Mouse (Mus musculus) C2C12 (cell line): ENCODE data around the gene Myo5a. TPM values are rescaled to one million over a fixed set of nuclear protein-coding genes. Genes with fewer than 3 reads are reported as not detected.

Experiments
- H3K27me3 ChIP-seq: one replicate; pipeline ENCODE4 v1.6.1; 2011; ENCODE audit not compliant: control insufficient read depth, insufficient read depth, insufficient read length
- H3K36me3 ChIP-seq: one replicate; pipeline ENCODE4 v1.6.1; 2011; ENCODE audit not compliant: control insufficient read depth, insufficient read depth
- H3K4me3 ChIP-seq: one replicate; pipeline ENCODE4 v1.5.1; 2011; ENCODE audit warnings: mild to moderate bottlenecking, control low read depth; ENCODE audit not compliant: poor library complexity, insufficient read depth, severe bottlenecking
- H3K79me2 ChIP-seq: one replicate; pipeline ENCODE4 v1.6.1; 2011; ENCODE audit not compliant: control insufficient read depth, insufficient read depth
- H3K79me3 ChIP-seq: one replicate; pipeline ENCODE4 v1.6.1; 2011; ENCODE audit warnings: low read depth, control low read depth
- H3ac ChIP-seq: one replicate; pipeline ENCODE3; 2011; ENCODE audit warnings: low read depth; ENCODE audit not compliant: control insufficient read depth, insufficient read length
- CEBPB ChIP-seq: IDR thresholded peaks from one replicate; pipeline ENCODE4 v1.6.1; 2011; ENCODE audit warnings: low read depth, mild to moderate bottlenecking, control low read depth, moderate library complexity
- CTCF ChIP-seq: IDR thresholded peaks from one replicate; pipeline ENCODE4 v1.5.1; 2011; ENCODE audit not compliant: control insufficient read depth, insufficient read depth, insufficient read length
- FOSL1 ChIP-seq: IDR thresholded peaks from one replicate; pipeline ENCODE4 v1.8.0; 2011; ENCODE audit warnings: mild to moderate bottlenecking, low read length; ENCODE audit not compliant: poor library complexity, insufficient read depth, severe bottlenecking
- MAX ChIP-seq: IDR thresholded peaks from one replicate; pipeline ENCODE4 v1.6.1; 2011; ENCODE audit warnings: mild to moderate bottlenecking, control low read depth
- MYOD1 ChIP-seq: IDR thresholded peaks from one replicate; pipeline ENCODE4 v1.6.1; 2011; ENCODE audit warnings: low read depth; ENCODE audit not compliant: control insufficient read depth, insufficient read length
- MYOG ChIP-seq: IDR thresholded peaks from one replicate; pipeline ENCODE4 v1.6.1; 2011; ENCODE audit not compliant: control insufficient read depth, insufficient read length; ENCODE audit errors: extremely low read depth
- USF1 ChIP-seq: IDR thresholded peaks from one replicate; pipeline ENCODE4 v1.6.1; 2011; ENCODE audit warnings: low read depth, mild to moderate bottlenecking, control low read depth, moderate library complexity
- polyA plus RNA-seq: library from polyadenylated mRNA; unstranded; fragments of >200 nt; fragmentation: generic; extraction: Trizol; gene quantifications from one replicate; pipeline ENCODE4 v1.2.1, GENCODE M21; 2012; ENCODE audit warnings: missing spikeins

Myo5a gene
- polyA plus RNA-seq, 1 experiment, result 30.2 TPM

DNA sequence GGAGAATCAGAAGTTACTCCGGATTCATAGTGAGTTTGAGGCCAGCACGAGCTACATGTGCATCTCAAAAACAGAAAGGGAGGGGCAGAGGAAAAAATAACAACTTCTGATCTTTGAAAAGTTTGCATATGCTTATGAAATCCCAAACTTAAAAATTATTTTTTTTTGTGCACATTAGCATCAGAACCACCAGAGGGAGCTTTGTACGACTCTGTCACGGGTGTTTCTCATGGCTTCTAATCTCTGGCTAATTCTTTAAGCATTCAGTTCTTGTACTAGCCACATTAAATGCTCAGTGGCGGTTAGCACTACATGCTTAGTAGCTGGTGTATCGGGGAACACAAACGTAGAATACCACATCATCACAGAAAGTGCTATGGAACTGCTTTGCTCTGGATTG lies 37.7 kb upstream of the Myo5a start:
- no peak overlapping the region for H3ac ChIP-seq
- TF ChIP-seq MYOG (no peak), CTCF (no peak), CEBPB (no peak), MYOD1 (no peak), USF1 (no peak), MAX (no peak), FOSL1 (no peak)
- H3K36me3 ChIP-seq, result no peaks in the 10 kb centered on the region
- H3K79me2 ChIP-seq, result peaks cover 6% of the 10 kb centered on the region
- H3K27me3 ChIP-seq, result no peaks in the 10 kb centered on the region
- H3K4me3 ChIP-seq, result no peak overlapping the region
- peaks cover 2% of the 10 kb centered on the region for H3K79me3 ChIP-seq

DNA sequence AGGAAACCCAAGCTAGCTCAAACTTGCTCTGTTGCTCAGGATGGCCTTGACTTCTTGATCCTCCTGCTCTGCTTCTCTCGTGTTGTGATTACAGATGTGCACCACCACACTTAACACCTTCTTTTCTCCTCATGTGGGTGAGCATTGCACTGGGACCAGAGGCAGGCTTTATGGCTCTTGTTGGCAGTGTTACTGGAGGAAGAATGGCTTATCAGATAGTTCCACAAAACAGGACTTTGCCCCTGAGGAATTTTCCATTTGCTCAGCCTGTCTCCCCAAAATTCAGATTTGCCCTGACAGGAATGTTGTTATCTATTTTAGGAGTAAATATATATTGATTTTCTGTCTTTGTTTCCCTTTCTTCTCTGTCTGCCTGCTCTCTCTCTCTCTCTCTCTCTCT lies 36.1 kb upstream of the Myo5a start:
- H3K4me3 ChIP-seq, result no peak overlapping the region
- peaks cover 18% of the 10 kb centered on the region for H3K79me3 ChIP-seq
- no peak overlapping the region for H3ac ChIP-seq
- TF ChIP-seq CEBPB, result no peak
- no peak for TF ChIP-seq FOSL1
- TF ChIP-seq USF1, result no peak
- no peak for TF ChIP-seq MAX
- no peak for TF ChIP-seq CTCF
- TF ChIP-seq MYOD1, result no peak
- peaks cover 22% of the 10 kb centered on the region for H3K79me2 ChIP-seq
- no peaks in the 10 kb centered on the region for H3K27me3 ChIP-seq
- H3K36me3 ChIP-seq, result no peaks in the 10 kb centered on the region

DNA sequence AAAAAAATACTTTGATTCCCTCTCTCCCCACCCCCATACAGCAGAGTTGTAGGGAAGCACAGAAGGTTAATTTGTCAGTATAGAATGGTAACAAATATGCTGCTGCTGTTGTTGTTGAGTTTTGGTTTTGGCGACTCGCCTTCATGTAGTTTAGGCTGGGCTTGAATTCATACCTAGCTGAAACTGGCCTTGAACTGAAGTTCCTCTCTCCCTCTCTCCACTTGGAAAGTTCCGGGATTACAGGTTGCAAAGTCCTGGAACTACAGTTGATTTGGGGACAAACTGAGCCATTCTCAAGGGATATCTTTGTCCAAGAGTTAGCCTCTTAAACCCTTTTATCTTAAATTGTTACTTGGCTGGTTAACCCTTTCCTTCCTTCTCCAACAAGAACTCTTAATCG lies 34.9 kb upstream of the Myo5a start:
- Histone ChIP-seq H3K79me3 (peaks cover 30% of the 10 kb centered on the region), H3K79me2 (peaks cover 34% of the 10 kb centered on the region), H3K4me3 (no peak overlapping the region), H3ac (no peak overlapping the region), H3K36me3 (no peaks in the 10 kb centered on the region), H3K27me3 (no peaks in the 10 kb centered on the region)
- TF ChIP-seq CTCF (no peak), FOSL1 (no peak), MYOD1 (no peak), MAX (no peak), MYOG (no peak), USF1 (no peak), CEBPB (no peak)

GRCm38 (mm10) chr9:75037451-75038356 lies 33.1 kb upstream of the Myo5a start, which contains the start of gene Arpp19:
TSS of gene Arpp19 (plus strand) at chr9:75037614.
- TF ChIP-seq USF1, result no peak
- no peak for TF ChIP-seq MAX
- TF ChIP-seq MYOG, result no peak
- no peak for TF ChIP-seq CEBPB
- TF ChIP-seq MYOD1, result no peak
- no peak for TF ChIP-seq CTCF
- TF ChIP-seq FOSL1, result no peak
- peak within 1 kb of the TSS; percentile 97 for H3ac ChIP-seq
- H3K36me3 ChIP-seq, result peaks cover 6% of the 10 kb centered on the region
- H3K79me3 ChIP-seq, result peaks cover 47% of the 10 kb centered on the region
- peak within 1 kb of the TSS; percentile 78 for H3K4me3 ChIP-seq
- peaks cover 52% of the 10 kb centered on the region for H3K79me2 ChIP-seq
- H3K27me3 ChIP-seq, result no peaks in the 10 kb centered on the region

- Histone ChIP-seq H3K27me3 (no peaks in the 10 kb centered on the region), H3ac (peak overlapping the region; percentile 97), H3K36me3 (peaks cover 8% of the 10 kb centered on the region), H3K4me3 (peak overlapping the region; percentile 78), H3K79me2 (peaks cover 58% of the 10 kb centered on the region), H3K79me3 (peaks cover 52% of the 10 kb centered on the region)
- TF ChIP-seq CTCF (no peak), MYOD1 (no peak), MAX (no peak), CEBPB (no peak), USF1 (no peak), MYOG (no peak), FOSL1 (no peak)
These were observed 32.5 kb upstream of the Myo5a start for GRCm38 (mm10) chr9:75038357-75038688.
